Mouse (Mus musculus): ENCODE results near the gene Herc3. TPM values are rescaled to one million over a fixed set of nuclear protein-coding genes. Genes with fewer than 3 reads are reported as not detected.

The Herc3 gene
- polyA plus RNA-seq, 1 experiment from 2014 or later = 5.4 TPM

DNA sequence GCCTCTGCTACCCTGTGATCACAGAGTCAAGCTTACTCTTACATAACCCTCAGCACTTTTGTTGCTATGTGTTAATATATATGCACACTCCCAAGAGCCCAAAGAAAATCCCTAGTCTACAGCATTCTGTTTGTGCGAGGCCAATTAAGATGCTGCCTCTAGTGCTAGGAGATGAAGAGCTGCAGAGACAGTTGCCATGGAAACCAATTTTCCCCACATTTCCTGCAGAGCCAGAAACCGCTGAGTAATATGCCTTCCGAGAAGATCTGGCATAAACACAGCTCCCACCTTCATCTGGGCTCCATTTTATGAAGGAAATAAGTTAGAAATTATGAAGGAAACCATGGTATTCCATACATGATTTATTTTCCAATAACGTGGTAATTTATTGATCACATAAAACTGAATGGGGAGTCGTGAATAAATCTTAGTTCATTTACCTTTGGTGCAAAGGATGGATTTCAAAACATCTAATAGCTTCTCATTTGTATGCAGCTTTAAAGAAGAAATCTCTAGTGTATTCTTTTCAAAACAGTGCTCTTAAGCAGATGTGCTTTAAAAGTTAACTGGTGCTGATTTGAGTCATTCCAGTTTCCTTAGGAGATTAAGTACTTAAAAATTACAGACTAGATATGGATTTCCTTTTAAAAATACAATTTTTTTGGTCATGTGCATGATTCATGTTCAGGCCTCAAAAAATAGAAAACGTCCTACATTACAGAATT lies 102.1 kb downstream of the Herc3 start:
- no peaks in the 10 kb centered on the region for H3K4me1 ChIP-seq (ENCODE audit: insufficient read depth, low read depth, low read length)
- 64% methylated on average over 6 of the region's 6 CpGs for WGBS
- no peaks in the 10 kb centered on the region for H3K27me3 ChIP-seq (replicated peaks; ENCODE audit: insufficient read depth, low read length)
- DNase-seq (ENCODE audit: low spot score) = no peak
- no peaks in the 10 kb centered on the region for H3K9me3 ChIP-seq (ENCODE audit: low read length)
- H3K9ac ChIP-seq (replicated peaks; ENCODE audit: low read depth) = no peak overlapping the region
- H3K4me3 ChIP-seq (ENCODE audit: low read depth, low read length) = no peak overlapping the region
- ATAC-seq = no peak
- H3K36me3 ChIP-seq (ENCODE audit: insufficient read depth, low read length) = peaks cover 12% of the 10 kb centered on the region; the same call in 1 of the 2 replicates
- TF ChIP-seq EP300 (IDR thresholded peaks at IDR 0.05) = no peak
- TF ChIP-seq CTCF (IDR thresholded peaks at IDR 0.05) = no peak
- no peak overlapping the region for H3K4me2 ChIP-seq (replicated peaks; ENCODE audit: low read depth, low read length)
- no peak overlapping the region for H3K27ac ChIP-seq (ENCODE audit: low read length)

DNA sequence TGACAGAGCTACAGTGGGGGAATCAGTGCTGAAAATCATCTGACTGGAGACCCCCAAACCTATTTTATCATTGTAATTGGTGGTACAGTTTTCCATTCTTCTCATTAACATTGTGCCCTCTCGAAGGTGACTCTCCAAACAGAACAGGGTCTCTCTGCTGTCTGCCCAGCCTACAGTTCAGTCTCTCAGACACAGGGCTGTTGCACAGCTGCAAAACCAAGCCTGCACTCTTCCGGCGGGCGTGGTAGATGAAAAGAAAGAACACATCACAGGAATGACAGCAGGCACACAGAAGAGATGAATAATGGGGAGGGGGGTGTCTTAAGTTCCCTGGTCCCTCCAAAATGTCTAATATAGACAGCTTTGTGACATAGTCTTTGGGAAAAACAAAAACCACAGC lies 102.9 kb downstream of the Herc3 start:
- H3K4me1 ChIP-seq (ENCODE audit: insufficient read depth, low read depth, low read length) = no peaks in the 10 kb centered on the region
- H3K9me3 ChIP-seq (ENCODE audit: low read length) = no peaks in the 10 kb centered on the region
- no peaks in the 10 kb centered on the region for H3K27me3 ChIP-seq (replicated peaks; ENCODE audit: insufficient read depth, low read length)
- ATAC-seq = no peak
- peaks cover 19% of the 10 kb centered on the region; the same call in 1 of the 2 replicates for H3K36me3 ChIP-seq (ENCODE audit: insufficient read depth, low read length)
- no peak overlapping the region for H3K9ac ChIP-seq (replicated peaks; ENCODE audit: low read depth)
- no peak for DNase-seq (ENCODE audit: low spot score)
- 85% methylated on average over 4 of the region's 4 CpGs for WGBS
- no peak overlapping the region for H3K27ac ChIP-seq (ENCODE audit: low read length)
- H3K4me3 ChIP-seq (ENCODE audit: low read depth, low read length) = no peak overlapping the region
- TF ChIP-seq CTCF (IDR thresholded peaks at IDR 0.05) = no peak
- TF ChIP-seq EP300 (IDR thresholded peaks at IDR 0.05) = no peak
- no peak overlapping the region for H3K4me2 ChIP-seq (replicated peaks; ENCODE audit: low read depth, low read length)

DNA sequence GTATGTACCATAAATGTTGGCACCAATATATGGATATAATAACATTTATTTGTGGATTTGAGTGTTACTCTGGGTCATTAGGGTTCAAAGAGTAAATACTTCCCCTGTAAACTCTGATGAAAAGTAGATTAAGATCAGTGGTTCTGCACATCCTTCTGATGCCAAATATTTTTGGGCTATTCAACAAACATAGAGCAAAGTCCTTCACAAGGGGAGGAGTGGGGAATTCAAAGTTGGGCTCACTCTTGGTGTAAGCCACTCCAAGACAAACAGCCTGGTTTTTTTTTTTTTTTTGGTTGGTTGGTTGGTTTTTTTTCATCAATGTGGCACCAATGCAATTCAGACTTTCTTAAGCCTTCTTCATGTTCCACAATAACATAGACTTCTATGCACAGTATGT lies 106.5 kb downstream of the Herc3 start:
- Histone ChIP-seq H3K9ac (replicated peaks; ENCODE audit: low read depth) (no peak overlapping the region), H3K36me3 (ENCODE audit: insufficient read depth, low read length) (peaks cover 19% of the 10 kb centered on the region; the same call in 1 of the 2 replicates)

GRCm38 (mm10) chr6:58942276-58942675 lies 111.0 kb downstream of the Herc3 start:
- Histone ChIP-seq H3K4me1 (ENCODE audit: insufficient read depth, low read depth, low read length) (no peaks in the 10 kb centered on the region), H3K9me3 (ENCODE audit: low read length) (no peaks in the 10 kb centered on the region), H3K36me3 (ENCODE audit: insufficient read depth, low read length) (peaks cover 17% of the 10 kb centered on the region; the same call in 1 of the 2 replicates), H3K27me3 (replicated peaks; ENCODE audit: insufficient read depth, low read length) (no peaks in the 10 kb centered on the region), H3K4me2 (replicated peaks; ENCODE audit: low read depth, low read length) (no peak overlapping the region), H3K4me3 (ENCODE audit: low read depth, low read length) (no peak overlapping the region), H3K9ac (replicated peaks; ENCODE audit: low read depth) (no peak overlapping the region), H3K27ac (ENCODE audit: low read length) (no peak overlapping the region)
- no peak for DNase-seq (ENCODE audit: low spot score)
- no peak for TF ChIP-seq EP300 (IDR thresholded peaks at IDR 0.05)
- TF ChIP-seq CTCF (IDR thresholded peaks at IDR 0.05) = no peak
- 97% methylated on average over 2 of the region's 2 CpGs for WGBS
- no peak for ATAC-seq

More for the DNA sequence above, 106.5 kb downstream of the Herc3 start:
- H3K27me3 ChIP-seq (replicated peaks; ENCODE audit: insufficient read depth, low read length) = no peaks in the 10 kb centered on the region
- no peaks in the 10 kb centered on the region for H3K9me3 ChIP-seq (ENCODE audit: low read length)
- ATAC-seq = no peak
- DNase-seq (ENCODE audit: low spot score) = no peak
- H3K27ac ChIP-seq (ENCODE audit: low read length) = no peak overlapping the region
- no peak overlapping the region for H3K4me3 ChIP-seq (ENCODE audit: low read depth, low read length)
- TF ChIP-seq CTCF (IDR thresholded peaks at IDR 0.05) (no peak), EP300 (IDR thresholded peaks at IDR 0.05) (no peak)
- no peaks in the 10 kb centered on the region for H3K4me1 ChIP-seq (ENCODE audit: insufficient read depth, low read depth, low read length)
- H3K4me2 ChIP-seq (replicated peaks; ENCODE audit: low read depth, low read length) = no peak overlapping the region

DNA sequence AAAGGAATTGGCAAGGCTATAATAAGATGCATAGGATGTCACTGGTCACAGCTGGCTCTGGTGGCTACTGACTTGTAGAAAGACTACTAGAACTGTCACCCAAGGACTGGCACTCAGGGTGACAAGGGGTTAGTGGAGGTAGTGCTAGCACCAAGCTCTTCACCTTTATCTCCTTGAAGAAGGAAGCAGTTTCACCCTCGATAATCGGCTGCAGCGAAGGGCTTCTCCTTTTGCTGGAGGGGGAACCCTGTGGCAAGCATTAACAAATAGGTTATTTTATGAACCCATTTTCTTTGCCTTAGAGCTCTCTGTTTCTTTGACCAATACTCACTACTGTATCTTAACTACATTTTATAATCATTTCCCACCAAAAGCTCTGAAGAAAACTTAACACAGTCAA lies 112.7 kb downstream of the Herc3 start:
- Histone ChIP-seq H3K4me1 (ENCODE audit: insufficient read depth, low read depth, low read length) (no peaks in the 10 kb centered on the region), H3K4me2 (replicated peaks; ENCODE audit: low read depth, low read length) (no peak overlapping the region), H3K9me3 (ENCODE audit: low read length) (no peaks in the 10 kb centered on the region), H3K27me3 (replicated peaks; ENCODE audit: insufficient read depth, low read length) (no peaks in the 10 kb centered on the region), H3K9ac (replicated peaks; ENCODE audit: low read depth) (no peak overlapping the region), H3K36me3 (ENCODE audit: insufficient read depth, low read length) (peaks cover 11% of the 10 kb centered on the region; the same call in 1 of the 2 replicates), H3K27ac (ENCODE audit: low read length) (no peak overlapping the region), H3K4me3 (ENCODE audit: low read depth, low read length) (no peak overlapping the region)
- 86% methylated on average over 3 of the region's 3 CpGs for WGBS
- no peak for TF ChIP-seq EP300 (IDR thresholded peaks at IDR 0.05)
- no peak for TF ChIP-seq CTCF (IDR thresholded peaks at IDR 0.05)
- DNase-seq (ENCODE audit: low spot score) (no peak), ATAC-seq (no peak)

GRCm38 (mm10) chr6:58946246-58946645 lies 115.0 kb downstream of the Herc3 start:
- Histone ChIP-seq H3K4me3 (ENCODE audit: low read depth, low read length) (no peak overlapping the region), H3K9ac (replicated peaks; ENCODE audit: low read depth) (no peak overlapping the region), H3K36me3 (ENCODE audit: insufficient read depth, low read length) (peaks cover 10% of the 10 kb centered on the region; the same call in 1 of the 2 replicates), H3K4me2 (replicated peaks; ENCODE audit: low read depth, low read length) (no peak overlapping the region), H3K27ac (ENCODE audit: low read length) (no peak overlapping the region), H3K4me1 (ENCODE audit: insufficient read depth, low read depth, low read length) (no peaks in the 10 kb centered on the region), H3K9me3 (ENCODE audit: low read length) (no peaks in the 10 kb centered on the region), H3K27me3 (replicated peaks; ENCODE audit: insufficient read depth, low read length) (no peaks in the 10 kb centered on the region)
- ATAC-seq (no peak), DNase-seq (ENCODE audit: low spot score) (no peak)
- WGBS = 49% methylated on average over 2 of the region's 2 CpGs
- TF ChIP-seq CTCF (IDR thresholded peaks at IDR 0.05) (no peak), EP300 (IDR thresholded peaks at IDR 0.05) (no peak)
